Mouse (Mus musculus) megakaryocyte-erythroid progenitor cell, adult 5 weeks (primary cell): Measurements from ENCODE around the gene Stfa2l1. TPM values are rescaled to one million over a fixed set of nuclear protein-coding genes. Genes with fewer than 3 reads are reported as not detected.

Experiments
- polyA plus RNA-seq: library from polyadenylated mRNA; stranded (reverse); fragments of >175 nt; gene quantifications from 2 replicates; pipeline ENCODE4 v1.2.3, GENCODE M21; 2012

The Stfa2l1 gene
- polyA plus RNA-seq, result not detected in 2 replicates

GRCm38 (mm10) chr16:36156402-36156975 lies at the start of gene Stfa2l1:
Gene Stfa2l1 (plus strand): TSS chr16:36156811.

GRCm38 (mm10) chr16:36131141-36131540 lies 25.5 kb upstream of the Stfa2l1 start, which contains the start of gene Csta1:
Gene Csta1 (minus strand): TSS chr16:36131241.

DNA sequence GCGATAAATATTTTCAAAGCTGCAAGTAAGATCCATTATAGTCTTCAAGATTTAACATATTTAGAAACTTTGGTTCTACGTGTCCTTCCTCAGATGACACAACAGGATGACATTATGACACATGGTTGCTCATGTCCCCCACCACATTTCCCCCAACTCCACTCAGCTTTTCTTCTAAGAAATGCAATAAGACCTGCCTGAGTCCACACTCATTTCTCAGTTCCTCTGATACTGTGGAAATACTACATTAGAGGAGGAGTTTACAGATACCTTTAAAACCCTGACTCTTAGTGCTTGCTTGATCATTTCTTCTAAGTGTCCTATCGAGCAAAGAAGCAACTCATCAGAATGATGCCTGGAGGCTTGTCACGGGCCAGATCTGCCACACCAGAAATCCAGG lies 27.3 kb downstream of the Stfa2l1 start, which contains the start of gene Gm5483:
Gene Gm5483, plus strand, starts transcription at position 301 of the 400 bp plus-strand sequence.

DNA sequence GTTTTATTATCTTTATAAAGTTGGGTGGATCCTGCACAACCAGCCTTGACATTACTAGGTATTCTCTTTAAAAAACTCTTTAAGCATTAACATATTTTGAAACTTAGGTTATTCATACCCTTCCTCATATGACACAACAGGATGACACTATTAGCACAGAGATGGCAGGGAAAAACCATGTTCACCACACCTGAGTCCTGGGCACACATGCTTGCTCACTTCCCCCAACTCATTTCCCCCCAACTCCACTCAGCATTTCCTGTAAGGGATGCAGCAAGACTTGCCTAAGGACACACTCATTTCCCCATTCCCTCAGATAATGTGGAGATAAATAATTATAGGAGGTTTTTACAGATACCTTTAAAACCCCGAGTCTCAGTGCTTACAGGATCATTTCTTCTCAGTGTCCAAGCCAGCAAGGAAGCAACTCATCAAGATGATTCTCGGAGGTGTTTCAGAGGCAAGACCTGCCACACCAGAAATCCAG lies 53.4 kb downstream of the Stfa2l1 start, which contains the start of gene Gm5416:
Gene Gm5416, plus strand, starts transcription at position 437 of the 487 bp plus-strand sequence.

Other genes starting within 250 kb of the Stfa2l1 start
- gene Parp9, start 218.3 kb upstream of the Stfa2l1 start, polyA plus RNA-seq, result 3.3 and 3.4 TPM in 2 replicates
- gene Dtx3l, start 217.7 kb upstream of the Stfa2l1 start, polyA plus RNA-seq, result 5.5 and 6.5 TPM in 2 replicates
- 59.4 and 66.2 TPM in 2 replicates for gene Kpna1, start 178.1 kb upstream of the Stfa2l1 start, polyA plus RNA-seq
- gene Wdr5b, start 115.6 kb upstream of the Stfa2l1 start, polyA plus RNA-seq, result 0.15 and 0.35 TPM in 2 replicates
- gene Fam162a, start 85.2 kb upstream of the Stfa2l1 start, polyA plus RNA-seq, result 115 and 118 TPM in 2 replicates
- 5.2 and 5.4 TPM in 2 replicates for gene Ccdc58, start 85.1 kb upstream of the Stfa2l1 start, polyA plus RNA-seq
- not detected in 2 replicates for gene Csta1, start 25.6 kb upstream of the Stfa2l1 start, polyA plus RNA-seq
- 0.03 and 0.23 TPM in 2 replicates for gene Gm5483, start 27.4 kb downstream of the Stfa2l1 start, polyA plus RNA-seq
- gene Gm5416, start 53.6 kb downstream of the Stfa2l1 start, polyA plus RNA-seq, result not detected in 2 replicates
- gene 2010005H15Rik, start 64.7 kb downstream of the Stfa2l1 start, polyA plus RNA-seq, result not detected in 2 replicates
- gene Stfa1, start 120.1 kb downstream of the Stfa2l1 start, polyA plus RNA-seq, result not detected in 2 replicates
- gene BC117090, start 177.5 kb downstream of the Stfa2l1 start, polyA plus RNA-seq, result not detected in 2 replicates
- not detected in 2 replicates for gene BC100530, start 210.9 kb downstream of the Stfa2l1 start, polyA plus RNA-seq